Mouse (Mus musculus): ENCODE data around the gene Hecw1. TPM values are rescaled to one million over a fixed set of nuclear protein-coding genes. Genes with fewer than 3 reads are reported as not detected.
A peak's percentile ranks its signal among the peaks of the same experiment; 100 is the strongest.

Gene Hecw1
- polyA plus RNA-seq, 1 experiment from 2014 or later: 1.0 TPM

DNA sequence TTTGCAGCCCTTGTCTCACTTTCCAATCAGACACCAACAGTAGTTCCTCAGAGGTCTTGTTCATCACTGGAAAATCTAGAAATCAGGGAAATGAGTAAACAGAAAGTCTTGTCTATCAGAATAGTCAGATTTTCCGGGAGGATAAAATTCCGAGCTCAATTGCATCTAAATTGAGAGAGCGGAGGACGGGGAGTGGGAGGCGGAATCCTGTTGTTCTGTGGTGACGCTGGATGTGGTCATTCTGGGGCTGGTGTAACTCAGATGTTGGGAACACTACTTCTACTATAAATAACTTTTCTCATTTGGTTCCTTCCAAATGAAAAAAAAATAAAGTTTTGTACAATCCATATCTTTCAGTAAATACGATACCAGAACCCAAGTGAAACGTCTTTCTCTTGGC lies 24.2 kb downstream of the Hecw1 start:
- H3K27ac ChIP-seq (replicated peaks): no peak overlapping the region
- H3K27me3 ChIP-seq: no peaks in the 10 kb centered on the region
- no peak overlapping the region for H3K9ac ChIP-seq
- no peak overlapping the region for H3K4me3 ChIP-seq (replicated peaks)
- 82% methylated on average over 8 of the region's 8 CpGs for WGBS
- no peaks in the 10 kb centered on the region for H3K4me1 ChIP-seq
- ATAC-seq (ENCODE audit: insufficient number of reproducible peaks, low FRiP score, low TSS enrichment, low read depth): no peak
- no peaks in the 10 kb centered on the region for H3K9me3 ChIP-seq (replicated peaks)
- H3K36me3 ChIP-seq: no peaks in the 10 kb centered on the region
- H3K4me2 ChIP-seq (replicated peaks): no peak overlapping the region

DNA sequence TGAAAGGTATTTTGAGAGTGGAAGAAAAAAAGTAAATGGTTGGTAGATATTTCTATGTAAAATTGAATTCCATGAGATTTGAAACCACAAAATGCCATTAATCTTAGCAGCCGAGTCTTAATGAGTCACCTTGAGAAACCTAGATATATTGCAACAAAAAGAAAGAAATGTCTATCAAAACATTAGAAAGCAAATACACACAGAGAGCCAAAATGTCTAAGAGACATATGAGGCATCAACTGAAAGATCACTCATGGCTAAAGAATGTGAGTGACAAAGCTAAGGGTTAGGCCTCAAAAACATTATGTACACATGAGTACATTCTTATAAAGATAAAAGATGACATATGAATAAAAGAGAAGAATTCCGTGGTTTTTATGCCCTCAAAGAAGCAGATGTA lies 26.1 kb downstream of the Hecw1 start:
- no peak overlapping the region for H3K4me2 ChIP-seq (replicated peaks)
- H3K4me3 ChIP-seq (replicated peaks): no peak overlapping the region
- H3K9me3 ChIP-seq (replicated peaks): no peaks in the 10 kb centered on the region
- WGBS: 66% methylated on average over 2 of the region's 2 CpGs
- no peak for ATAC-seq (ENCODE audit: insufficient number of reproducible peaks, low FRiP score, low TSS enrichment, low read depth)
- no peaks in the 10 kb centered on the region for H3K4me1 ChIP-seq
- H3K27ac ChIP-seq (replicated peaks): no peak overlapping the region
- H3K9ac ChIP-seq: no peak overlapping the region
- no peaks in the 10 kb centered on the region for H3K36me3 ChIP-seq
- H3K27me3 ChIP-seq: no peaks in the 10 kb centered on the region

DNA sequence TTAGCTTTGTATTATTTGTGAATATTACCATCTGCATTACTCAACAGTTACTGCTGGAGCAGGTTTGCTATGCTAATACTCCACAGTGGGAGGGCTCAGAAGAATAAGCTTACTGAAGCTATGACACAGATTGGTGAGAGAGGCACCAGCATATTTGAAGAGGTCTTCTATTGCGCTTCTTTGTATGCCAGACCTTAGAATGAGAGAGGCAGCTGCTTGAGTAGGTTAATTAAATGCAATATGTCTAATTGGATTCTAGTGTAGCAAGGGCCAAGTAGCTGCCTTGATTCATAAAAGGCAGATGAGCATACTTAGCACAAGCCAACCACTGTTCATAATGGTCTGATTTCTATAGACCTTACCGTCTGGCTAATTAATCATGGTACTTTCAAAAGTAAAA lies 35.2 kb downstream of the Hecw1 start:
- no peaks in the 10 kb centered on the region for H3K36me3 ChIP-seq
- 87% methylated on average over 2 of the region's 2 CpGs for WGBS
- no peak overlapping the region for H3K27ac ChIP-seq (replicated peaks)
- no peaks in the 10 kb centered on the region for H3K4me1 ChIP-seq
- no peak overlapping the region for H3K4me2 ChIP-seq (replicated peaks)
- no peak overlapping the region for H3K4me3 ChIP-seq (replicated peaks)
- H3K27me3 ChIP-seq: no peaks in the 10 kb centered on the region
- no peak for ATAC-seq (ENCODE audit: insufficient number of reproducible peaks, low FRiP score, low TSS enrichment, low read depth)
- H3K9me3 ChIP-seq (replicated peaks): no peaks in the 10 kb centered on the region
- no peak overlapping the region for H3K9ac ChIP-seq

DNA sequence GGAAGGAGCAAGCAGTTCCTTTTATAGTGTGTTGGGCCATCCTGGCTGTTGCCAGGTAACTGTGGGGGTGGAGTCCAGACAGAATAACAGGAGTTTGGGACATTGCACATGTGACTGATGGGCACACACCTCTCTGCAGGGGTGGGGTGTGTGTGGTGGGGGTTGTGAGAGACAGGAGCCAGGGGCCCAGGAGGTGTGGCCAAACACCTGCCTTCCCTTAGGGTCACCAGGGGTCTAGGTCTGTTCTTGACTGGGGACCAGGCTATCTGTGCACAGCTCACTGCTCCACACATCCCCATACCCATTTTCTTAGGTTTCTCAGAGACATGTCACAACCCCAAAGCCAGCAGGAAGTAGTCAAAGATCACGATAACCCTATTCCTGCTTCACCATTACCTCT lies 51.9 kb downstream of the Hecw1 start:
- no peaks in the 10 kb centered on the region for H3K27me3 ChIP-seq
- no peak for ATAC-seq (ENCODE audit: insufficient number of reproducible peaks, low FRiP score, low TSS enrichment, low read depth)
- no peak overlapping the region for H3K27ac ChIP-seq (replicated peaks)
- H3K4me1 ChIP-seq: no peaks in the 10 kb centered on the region
- WGBS: 72% methylated on average over 1 of the region's 1 CpGs
- H3K4me3 ChIP-seq (replicated peaks): no peak overlapping the region
- no peaks in the 10 kb centered on the region for H3K9me3 ChIP-seq (replicated peaks)
- H3K36me3 ChIP-seq: no peaks in the 10 kb centered on the region
- H3K9ac ChIP-seq: no peak overlapping the region
- no peak overlapping the region for H3K4me2 ChIP-seq (replicated peaks)

DNA sequence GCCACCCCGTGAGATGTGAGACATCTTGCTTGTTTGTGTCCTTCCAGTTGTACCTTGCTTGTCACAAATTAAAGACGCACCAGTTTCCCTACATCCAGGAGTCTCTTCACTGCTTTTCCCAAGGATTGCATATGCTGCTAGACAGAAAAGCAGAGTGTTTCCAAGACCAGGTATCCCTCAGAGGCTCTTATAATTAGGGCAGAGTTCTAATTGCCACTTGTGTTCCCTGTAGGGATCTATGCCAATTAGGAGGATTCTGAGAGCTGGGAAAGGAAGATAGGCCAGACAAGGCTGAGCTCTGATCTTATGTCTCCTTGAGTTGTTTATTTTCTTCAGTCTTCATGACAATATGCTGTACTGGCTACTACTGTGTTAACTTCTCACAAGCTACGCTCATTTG lies 55.5 kb downstream of the Hecw1 start:
- H3K27me3 ChIP-seq: no peaks in the 10 kb centered on the region
- H3K27ac ChIP-seq (replicated peaks): no peak overlapping the region
- WGBS: 70% methylated on average over 3 of the region's 3 CpGs
- no peak overlapping the region for H3K9ac ChIP-seq
- H3K36me3 ChIP-seq: no peaks in the 10 kb centered on the region
- no peaks in the 10 kb centered on the region for H3K4me1 ChIP-seq
- no peak overlapping the region for H3K4me2 ChIP-seq (replicated peaks)
- ATAC-seq (ENCODE audit: insufficient number of reproducible peaks, low FRiP score, low TSS enrichment, low read depth): peak; percentile 43; the same call in 1 of the 2 replicates
- H3K9me3 ChIP-seq (replicated peaks): no peaks in the 10 kb centered on the region
- H3K4me3 ChIP-seq (replicated peaks): no peak overlapping the region

DNA sequence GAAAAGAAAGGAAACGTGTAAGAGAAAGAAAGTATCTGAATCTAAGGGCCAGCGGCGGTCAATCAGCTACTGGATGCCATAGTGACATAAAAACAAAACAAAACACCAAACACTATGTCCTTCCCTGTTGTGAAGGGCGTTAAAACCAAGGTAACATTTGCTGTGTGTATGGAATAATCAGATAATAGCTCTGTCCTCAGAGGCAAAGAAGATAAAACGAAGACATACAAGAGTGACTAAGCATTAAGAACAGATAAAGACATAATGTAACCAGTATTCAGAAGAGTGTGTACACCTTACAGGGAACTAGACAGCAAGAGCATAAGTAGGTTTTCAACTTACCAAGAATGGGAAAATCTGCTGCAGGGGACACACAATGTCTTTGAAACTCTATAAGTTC lies 62.0 kb downstream of the Hecw1 start:
- Histone ChIP-seq H3K27me3 (no peaks in the 10 kb centered on the region), H3K9me3 (replicated peaks) (no peaks in the 10 kb centered on the region), H3K4me3 (replicated peaks) (no peak overlapping the region), H3K4me2 (replicated peaks) (no peak overlapping the region), H3K36me3 (no peaks in the 10 kb centered on the region), H3K4me1 (no peaks in the 10 kb centered on the region), H3K27ac (replicated peaks) (no peak overlapping the region), H3K9ac (no peak overlapping the region)
- WGBS: 86% methylated on average over 5 of the region's 5 CpGs
- no peak for ATAC-seq (ENCODE audit: insufficient number of reproducible peaks, low FRiP score, low TSS enrichment, low read depth)

DNA sequence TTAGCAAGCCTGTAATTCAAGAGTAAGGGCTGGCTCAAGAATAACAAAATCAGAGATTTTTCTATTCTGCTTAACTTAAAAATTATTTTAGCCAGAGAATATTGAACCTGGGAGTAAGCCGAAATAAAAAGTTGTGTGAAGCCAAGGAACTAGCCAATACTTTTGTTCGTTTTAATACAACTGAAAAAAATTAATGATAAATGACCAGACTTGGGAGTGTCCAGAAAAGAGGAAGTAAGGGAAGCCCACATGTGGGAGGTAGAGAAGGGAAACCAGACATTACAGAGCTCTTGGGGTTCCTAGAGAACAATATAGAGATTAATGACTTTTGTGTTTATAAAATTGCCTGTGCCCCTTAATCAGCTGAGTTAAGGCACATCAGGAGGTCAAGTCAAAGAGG lies 66.0 kb downstream of the Hecw1 start:
- H3K27ac ChIP-seq (replicated peaks): no peak overlapping the region
- no peaks in the 10 kb centered on the region for H3K4me1 ChIP-seq
- WGBS: 84% methylated on average over 2 of the region's 2 CpGs
- H3K9ac ChIP-seq: no peak overlapping the region
- H3K4me2 ChIP-seq (replicated peaks): no peak overlapping the region
- no peaks in the 10 kb centered on the region for H3K9me3 ChIP-seq (replicated peaks)
- H3K36me3 ChIP-seq: no peaks in the 10 kb centered on the region
- no peaks in the 10 kb centered on the region for H3K27me3 ChIP-seq
- no peak for ATAC-seq (ENCODE audit: insufficient number of reproducible peaks, low FRiP score, low TSS enrichment, low read depth)
- no peak overlapping the region for H3K4me3 ChIP-seq (replicated peaks)

DNA sequence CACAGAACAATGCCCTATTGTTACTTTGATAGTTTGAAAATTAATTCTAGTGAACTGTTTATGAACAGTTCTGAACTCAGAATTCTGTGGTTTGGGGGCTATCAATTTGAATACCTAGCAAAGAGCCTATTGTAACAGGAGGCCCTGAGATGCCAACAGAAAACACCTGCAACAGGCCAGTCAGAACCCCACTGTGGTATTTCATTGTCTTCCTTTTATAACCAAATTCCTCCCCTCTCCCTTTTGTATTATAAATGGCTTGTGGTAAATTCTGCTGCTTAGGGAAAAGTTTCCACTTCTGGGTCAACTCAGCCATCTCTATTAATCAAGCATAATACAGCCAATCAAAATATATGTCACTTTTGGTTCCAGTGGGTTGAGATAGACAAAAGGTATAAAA lies 83.5 kb downstream of the Hecw1 start:
- Histone ChIP-seq H3K9me3 (replicated peaks) (no peaks in the 10 kb centered on the region), H3K36me3 (no peaks in the 10 kb centered on the region), H3K9ac (no peak overlapping the region), H3K27ac (replicated peaks) (no peak overlapping the region), H3K4me3 (replicated peaks) (no peak overlapping the region), H3K4me1 (no peaks in the 10 kb centered on the region), H3K4me2 (replicated peaks) (no peak overlapping the region), H3K27me3 (no peaks in the 10 kb centered on the region)
- ATAC-seq (ENCODE audit: insufficient number of reproducible peaks, low FRiP score, low TSS enrichment, low read depth): no peak

DNA sequence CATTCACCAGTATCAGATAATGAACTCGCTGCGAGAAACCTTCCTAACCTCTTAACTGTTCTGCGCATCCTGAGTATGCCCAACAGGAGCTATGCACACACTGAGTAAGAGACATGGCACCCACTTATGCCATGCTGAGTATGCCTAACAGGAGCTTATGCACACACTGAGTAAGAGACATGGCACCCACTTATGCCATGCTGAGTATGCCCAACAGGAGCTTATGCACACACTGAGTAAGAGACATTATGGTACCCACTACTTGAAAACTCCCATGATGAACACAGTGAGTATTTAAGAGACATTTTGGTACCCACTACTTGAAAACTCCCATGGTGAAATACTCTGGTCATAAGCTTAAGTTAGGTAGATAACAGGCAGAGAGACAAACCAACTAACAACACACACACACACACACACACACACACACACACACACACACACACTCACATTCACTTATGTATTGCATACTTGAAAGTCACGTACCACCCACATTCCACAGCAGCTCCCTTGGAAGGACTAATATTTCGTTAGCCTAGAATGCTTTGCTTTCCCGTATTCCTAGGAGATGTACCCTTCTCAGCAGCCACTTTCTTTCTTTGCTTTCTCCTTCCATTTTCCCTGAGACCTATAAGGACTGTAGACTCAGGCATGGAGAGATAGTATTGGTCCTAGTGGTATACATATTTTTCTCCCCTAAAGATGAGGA lies 94.0 kb downstream of the Hecw1 start:
- Histone ChIP-seq H3K27me3 (no peaks in the 10 kb centered on the region), H3K27ac (replicated peaks) (no peak overlapping the region), H3K9ac (no peak overlapping the region), H3K4me3 (replicated peaks) (no peak overlapping the region), H3K4me1 (no peaks in the 10 kb centered on the region), H3K4me2 (replicated peaks) (no peak overlapping the region), H3K36me3 (no peaks in the 10 kb centered on the region), H3K9me3 (replicated peaks) (no peaks in the 10 kb centered on the region)
- no peak for ATAC-seq (ENCODE audit: insufficient number of reproducible peaks, low FRiP score, low TSS enrichment, low read depth)
- WGBS: 86% methylated on average over 6 of the region's 6 CpGs

DNA sequence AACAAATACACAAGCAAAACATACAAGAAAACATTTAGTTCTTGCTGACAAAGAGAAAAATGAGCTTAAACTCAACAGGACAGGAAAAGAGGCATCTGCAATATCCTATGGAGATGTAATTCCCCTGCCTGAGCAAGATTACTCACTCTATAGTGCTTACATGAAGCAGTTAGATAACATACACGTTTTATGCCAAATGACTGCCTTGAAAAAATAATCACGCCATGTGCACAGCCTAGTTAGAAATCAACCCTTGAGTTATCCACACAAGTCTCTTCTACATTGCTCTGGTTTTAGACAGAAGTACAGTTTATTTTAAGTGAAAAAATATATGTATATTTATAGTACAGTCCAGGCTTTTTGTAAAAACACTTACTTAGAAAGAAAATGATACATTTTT lies 98.2 kb downstream of the Hecw1 start:
- no peak overlapping the region for H3K4me3 ChIP-seq (replicated peaks)
- ATAC-seq (ENCODE audit: insufficient number of reproducible peaks, low FRiP score, low TSS enrichment, low read depth): no peak
- H3K9ac ChIP-seq: no peak overlapping the region
- H3K27ac ChIP-seq (replicated peaks): no peak overlapping the region
- no peaks in the 10 kb centered on the region for H3K36me3 ChIP-seq
- no peak overlapping the region for H3K4me2 ChIP-seq (replicated peaks)
- H3K4me1 ChIP-seq: no peaks in the 10 kb centered on the region
- WGBS: 72% methylated on average over 2 of the region's 2 CpGs
- H3K9me3 ChIP-seq (replicated peaks): no peaks in the 10 kb centered on the region
- H3K27me3 ChIP-seq: no peaks in the 10 kb centered on the region

DNA sequence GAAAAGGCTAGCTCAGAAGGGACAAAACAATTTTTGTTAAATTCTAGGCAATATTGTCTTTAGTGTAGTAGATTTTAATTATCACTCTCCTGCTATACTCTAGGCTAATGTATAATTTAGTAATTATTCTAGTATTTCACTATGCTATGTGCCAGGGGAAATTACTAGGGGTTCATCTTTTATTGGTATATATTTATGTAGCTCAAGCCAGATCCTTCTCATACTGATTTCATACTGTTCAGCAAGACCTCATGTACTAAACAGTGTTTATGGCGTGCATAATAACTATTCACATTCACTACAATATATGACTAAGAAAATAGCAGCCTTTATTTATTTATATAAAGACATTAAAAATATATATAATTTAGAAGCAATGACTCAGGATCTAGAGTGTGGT lies 109.6 kb downstream of the Hecw1 start:
- ATAC-seq (ENCODE audit: insufficient number of reproducible peaks, low FRiP score, low TSS enrichment, low read depth): no peak
- Histone ChIP-seq H3K36me3 (no peaks in the 10 kb centered on the region), H3K27ac (replicated peaks) (no peak overlapping the region), H3K4me3 (replicated peaks) (no peak overlapping the region), H3K27me3 (no peaks in the 10 kb centered on the region), H3K9ac (no peak overlapping the region), H3K9me3 (replicated peaks) (no peaks in the 10 kb centered on the region), H3K4me2 (replicated peaks) (no peak overlapping the region), H3K4me1 (no peaks in the 10 kb centered on the region)
- 62% methylated on average over 1 of the region's 1 CpGs for WGBS

DNA sequence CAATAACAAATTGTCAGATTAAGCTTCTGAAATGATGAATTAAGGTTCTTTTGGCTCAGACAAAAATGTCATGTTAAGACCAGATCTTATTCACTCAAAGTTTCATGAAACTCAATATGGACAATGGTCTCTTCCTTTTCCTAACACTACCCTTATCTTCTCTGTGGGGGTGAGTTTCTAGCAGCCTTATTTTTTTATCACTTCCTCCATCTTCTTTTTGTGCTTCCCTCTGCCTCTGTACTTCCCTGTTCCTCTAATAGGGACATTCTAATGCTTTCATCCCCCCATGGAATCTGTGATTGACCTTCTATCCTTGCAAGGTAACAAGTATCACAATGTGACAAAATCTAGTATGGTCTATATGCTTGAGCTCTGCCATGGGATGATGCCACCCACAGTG lies 148.6 kb downstream of the Hecw1 start:
- H3K36me3 ChIP-seq: no peaks in the 10 kb centered on the region
- no peaks in the 10 kb centered on the region for H3K27me3 ChIP-seq
- ATAC-seq (ENCODE audit: insufficient number of reproducible peaks, low FRiP score, low TSS enrichment, low read depth): no peak
- no peak overlapping the region for H3K9ac ChIP-seq
- H3K4me3 ChIP-seq (replicated peaks): no peak overlapping the region
- H3K4me2 ChIP-seq (replicated peaks): no peak overlapping the region
- H3K4me1 ChIP-seq: no peaks in the 10 kb centered on the region
- H3K9me3 ChIP-seq (replicated peaks): no peaks in the 10 kb centered on the region
- H3K27ac ChIP-seq (replicated peaks): no peak overlapping the region

All from embryonic facial prominence, embryonic 15.5 days (tissue).